Mouse (Mus musculus) adrenal gland, adult 2 months (tissue): ENCODE results near the gene Lurap1l. TPM values are rescaled to one million over a fixed set of nuclear protein-coding genes. Genes with fewer than 3 reads are reported as not detected.

Experiments
- microRNA-seq, 2 experiments: library from miRNA; unstranded; fragments of <30 nt; microRNA quantifications; one replicate each; pipeline ENCODE4 v1.2.0; 2021
- polyA plus RNA-seq: library from polyadenylated mRNA; depleted of rRNA; stranded (reverse); fragments of >200 nt; gene quantifications from 2 replicates; pipeline ENCODE4 v1.2.3, GENCODE M21; 2012; rRNA removed
- total RNA-seq, 2 experiments: library from RNA; stranded (reverse); gene quantifications; 2 replicates each; pipeline ENCODE4 v1.2.3; 2021

Lurap1l gene
- total and polyA plus RNA-seq, 3 experiments: 5.9 to 14.0 (median 9.1) TPM

Small RNA genes within 50 kb of the gene (microRNA-seq; reads per million reads assigned to microRNA genes)
- 0 reads per million in 2 experiments for gene Gm27452

Other genes with a start within 250 kb of the Lurap1l start
- gene Tyrp1, start 76.5 kb upstream of the Lurap1l start, total RNA-seq: not detected
- gene Tyrp1, start 76.5 kb upstream of the Lurap1l start, polyA plus RNA-seq: not detected in 2 replicates